Mouse (Mus musculus) mesoderm, embryonic 11.5 days (tissue): ENCODE data around the gene Usp5.
A peak's percentile ranks its signal among the peaks of the same experiment; 100 is the strongest.
"Not testable (repeated sequence)": the region's sequence is repeated elsewhere in the genome, so short reads cannot be mapped to it uniquely, and the experiment has no call there.

ENCODE experiments used
- DNase-seq: peaks from one replicate; pipeline ENCODE4 v3.0.0-alpha.2; 2012; ENCODE audit warnings: low read depth, low spot score

Usp5 gene

DNA sequence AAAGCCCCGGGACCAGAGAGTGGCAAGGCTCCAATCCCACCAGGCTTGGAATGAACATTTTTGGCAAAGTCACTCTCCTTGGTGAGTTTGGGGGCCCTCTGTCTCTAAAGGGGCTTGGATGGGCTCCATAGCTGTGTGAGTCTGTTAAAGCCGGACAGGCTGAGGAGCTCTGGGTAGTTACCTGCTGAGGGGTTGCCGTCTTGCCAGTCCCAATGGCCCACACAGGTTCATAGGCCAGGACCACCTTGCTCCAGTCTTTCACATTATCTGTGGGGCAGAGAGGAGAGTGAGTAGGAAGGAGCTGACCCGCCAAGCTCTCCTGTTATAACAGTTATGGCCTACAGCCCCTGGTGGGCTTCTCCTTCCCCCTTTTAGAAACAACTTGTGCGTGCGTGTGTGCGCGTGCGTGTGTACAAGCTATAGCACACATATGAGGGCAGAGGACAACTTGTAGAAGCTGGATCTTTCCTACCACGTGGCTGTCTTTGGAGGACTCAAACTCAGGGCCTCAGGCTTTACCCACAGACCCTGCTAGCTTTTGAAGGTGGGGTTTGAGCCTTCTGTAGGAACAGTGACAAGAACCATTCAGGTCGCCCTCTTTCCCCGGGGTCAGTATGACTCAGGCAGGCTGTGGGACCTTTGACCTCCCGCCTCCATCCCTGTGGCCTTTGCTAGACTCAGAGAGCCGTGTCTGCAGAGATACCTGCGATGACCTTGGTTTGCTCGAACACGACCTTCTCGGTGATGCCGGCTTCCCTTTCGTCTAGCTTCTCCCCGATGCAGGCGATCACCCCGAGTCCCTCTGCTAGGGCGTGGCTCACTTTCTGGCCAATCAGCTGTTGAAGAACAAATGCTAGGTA lies 17.4 kb downstream of the Usp5 start:
- no peak for DNase-seq

DNA sequence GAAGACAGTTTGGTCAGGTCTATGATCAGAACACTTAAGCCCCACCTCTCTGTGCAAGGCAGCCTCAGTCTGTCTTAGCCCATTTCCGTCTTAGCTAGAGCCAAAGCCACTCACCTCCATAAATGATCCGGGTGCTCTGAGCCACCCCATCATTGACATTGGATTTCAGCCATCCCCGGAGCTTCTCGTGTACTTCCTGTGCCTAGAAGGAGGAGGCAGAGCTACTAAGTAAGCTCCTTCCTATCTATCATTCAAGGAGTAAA lies 17.9 kb downstream of the Usp5 start:
- no peak for DNase-seq

DNA sequence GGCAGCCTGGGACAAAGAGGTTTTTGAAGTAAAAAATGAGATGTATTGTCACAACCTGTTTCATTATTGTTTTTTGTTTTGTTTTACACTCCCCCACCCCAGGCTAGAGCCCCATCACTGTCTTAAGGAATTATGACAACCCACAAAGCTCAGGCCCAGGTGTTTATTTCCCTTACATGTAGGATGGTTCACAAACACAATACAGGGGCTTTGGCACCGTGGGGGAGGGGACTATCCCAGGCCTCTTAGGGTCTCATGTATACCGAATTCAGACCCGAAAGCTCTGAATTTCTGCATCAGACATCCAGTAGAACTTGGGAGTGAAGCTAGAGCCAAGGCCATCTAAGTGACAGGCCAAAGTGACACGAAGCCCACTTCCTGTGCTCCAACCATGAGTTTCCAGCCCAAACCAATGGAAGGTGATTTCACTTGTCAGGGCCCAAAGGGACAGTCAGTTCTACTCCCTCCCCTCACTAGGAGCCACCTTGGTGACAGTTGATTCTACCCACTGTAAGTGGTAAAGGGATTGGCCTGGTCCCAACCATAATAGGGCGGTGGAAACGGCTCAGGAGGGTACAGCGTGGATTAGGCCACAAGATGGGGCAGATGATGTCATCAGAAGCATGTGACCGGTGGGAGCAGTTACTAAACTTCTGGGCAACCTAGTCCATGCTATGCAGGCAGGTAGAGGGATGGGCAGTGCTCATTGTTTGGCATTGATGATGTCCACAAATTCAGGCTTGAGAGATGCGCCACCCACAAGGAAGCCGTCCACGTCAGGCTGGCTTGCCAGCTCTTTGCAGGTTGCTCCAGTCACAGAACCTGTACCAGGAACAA lies 18.5 kb downstream of the Usp5 start:
- not testable (repeated sequence) for DNase-seq

DNA sequence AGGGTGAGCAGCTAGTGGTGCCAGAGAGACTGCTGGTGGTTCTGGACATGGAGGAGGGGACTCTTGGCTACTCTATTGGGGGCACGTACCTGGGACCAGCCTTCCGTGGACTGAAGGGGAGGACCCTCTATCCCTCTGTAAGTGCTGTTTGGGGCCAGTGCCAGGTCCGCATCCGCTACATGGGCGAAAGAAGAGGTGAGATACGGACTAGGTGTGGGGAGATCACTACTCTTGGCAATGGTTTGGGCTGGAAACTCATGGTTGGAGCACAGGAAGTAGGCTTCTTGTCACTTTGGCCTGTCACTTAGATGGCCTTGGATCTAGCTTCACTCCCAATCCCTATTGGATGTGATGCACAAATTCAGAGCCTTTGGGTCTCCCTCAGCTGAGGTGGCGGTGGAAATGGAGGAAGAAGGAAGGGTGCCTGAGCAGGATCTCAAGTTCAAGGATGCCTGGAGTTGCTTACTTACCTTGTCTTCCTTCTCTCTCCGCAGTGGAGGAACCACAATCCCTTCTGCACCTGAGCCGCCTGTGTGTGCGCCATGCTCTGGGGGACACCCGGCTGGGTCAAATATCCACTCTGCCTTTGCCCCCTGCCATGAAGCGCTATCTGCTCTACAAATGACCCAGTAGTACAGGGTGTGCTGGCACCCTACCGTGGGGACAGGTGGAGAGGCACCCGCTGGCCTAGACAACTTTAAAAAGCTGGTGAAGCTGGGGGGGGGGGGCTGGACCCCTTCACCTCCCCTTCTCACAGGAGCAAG lies 19.3 kb downstream of the Usp5 start:
- no peak for DNase-seq

DNA sequence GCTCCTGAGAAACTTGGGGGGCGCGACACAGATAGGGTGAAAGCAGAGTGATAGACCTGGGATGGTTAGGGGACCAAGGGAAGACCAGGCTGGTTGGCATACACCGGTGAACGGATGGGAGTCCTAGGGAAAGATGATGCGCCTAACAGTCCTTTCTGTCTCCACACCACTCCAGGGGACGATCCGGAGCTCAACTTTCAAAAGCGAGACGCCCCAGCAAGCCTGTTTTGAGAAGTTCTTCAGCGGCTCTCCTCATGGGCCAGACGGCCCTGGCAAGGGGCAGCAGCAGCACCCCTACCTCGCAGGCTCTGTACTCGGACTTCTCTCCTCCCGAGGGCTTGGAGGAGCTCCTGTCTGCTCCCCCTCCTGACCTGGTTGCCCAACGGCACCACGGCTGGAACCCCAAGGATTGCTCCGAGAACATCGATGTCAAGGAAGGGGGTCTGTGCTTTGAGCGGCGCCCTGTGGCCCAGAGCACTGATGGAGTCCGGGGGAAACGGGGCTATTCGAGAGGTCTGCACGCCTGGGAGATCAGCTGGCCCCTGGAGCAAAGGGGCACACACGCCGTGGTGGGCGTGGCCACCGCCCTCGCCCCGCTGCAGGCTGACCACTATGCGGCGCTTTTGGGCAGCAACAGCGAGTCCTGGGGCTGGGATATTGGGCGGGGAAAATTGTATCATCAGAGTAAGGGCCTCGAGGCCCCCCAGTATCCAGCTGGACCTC lies 20.1 kb downstream of the Usp5 start:
- peak; percentile 86 for DNase-seq

DNA sequence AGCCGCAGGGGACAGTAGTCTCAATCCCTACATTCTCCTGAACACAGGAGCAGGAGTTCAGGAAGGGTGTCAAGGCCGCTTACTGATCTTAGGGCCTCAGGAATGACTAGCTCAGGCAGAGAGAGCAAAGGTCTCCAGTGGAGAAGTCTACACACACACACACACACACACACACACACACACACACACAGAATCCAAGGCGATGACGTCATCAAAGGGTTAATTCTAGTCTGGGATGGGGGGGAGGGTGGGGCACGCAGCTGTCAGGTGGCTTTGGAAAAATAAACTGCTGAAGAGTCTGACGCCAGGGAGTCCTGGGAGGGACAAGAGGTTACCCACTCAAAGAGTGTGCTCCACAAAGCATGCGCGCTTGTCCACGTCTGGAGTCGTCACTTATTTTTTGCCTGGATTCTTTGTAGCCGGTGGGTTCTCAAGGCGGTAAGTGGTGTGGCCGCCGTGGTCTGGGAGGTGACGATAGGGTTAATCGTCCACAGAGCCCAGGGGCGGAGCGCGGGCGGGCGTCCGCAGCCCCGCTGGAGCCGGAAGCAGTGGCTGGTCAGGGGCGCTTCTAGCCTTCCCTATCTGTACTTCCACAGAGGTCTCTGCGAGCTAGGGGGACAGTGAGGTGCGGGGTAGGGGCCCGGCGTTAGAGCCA lies 20.8 kb downstream of the Usp5 start, which contains the start of gene Spsb2:
Spsb2 (plus strand) TSS at position 304 of the 655 bp plus-strand sequence.
- peak; percentile 77 for DNase-seq

DNA sequence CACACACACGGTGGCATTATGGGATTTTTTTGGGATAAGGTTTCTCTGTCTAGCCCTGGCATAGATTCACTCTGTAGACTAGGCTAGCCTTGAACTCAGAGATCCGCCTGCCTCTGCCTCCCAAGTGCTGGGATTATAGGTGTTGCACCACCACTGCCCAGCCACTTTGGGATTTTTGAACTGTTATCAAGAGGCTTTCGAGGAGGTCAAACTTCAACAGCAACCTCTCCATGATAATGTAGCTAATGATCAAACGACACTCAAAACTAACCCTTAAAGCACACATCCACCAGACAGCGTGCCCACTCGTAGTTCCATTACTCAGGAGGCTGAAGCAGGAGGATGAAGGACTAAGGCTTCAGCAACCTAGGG lies 21.3 kb downstream of the Usp5 start:
- no peak for DNase-seq

DNA sequence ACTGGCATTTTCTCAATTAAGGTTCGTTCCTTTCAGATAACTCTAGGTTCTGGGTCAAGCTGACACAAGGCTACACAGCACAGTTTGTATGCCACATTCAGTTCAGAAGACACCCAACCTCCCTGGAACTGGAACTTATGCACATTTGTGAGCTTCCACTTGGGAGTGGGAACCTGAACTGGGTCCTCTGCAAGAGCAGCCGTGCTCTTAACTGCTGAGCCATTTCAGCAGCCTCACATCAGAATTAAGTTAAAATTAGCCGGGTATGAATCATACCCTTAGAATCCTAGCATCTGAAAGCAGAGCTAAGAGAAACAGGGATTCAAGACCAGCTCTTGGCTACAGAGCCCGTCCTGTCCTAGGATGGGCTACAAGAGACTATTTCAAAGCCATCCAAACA lies 21.9 kb downstream of the Usp5 start:
- DNase-seq: no peak

DNA sequence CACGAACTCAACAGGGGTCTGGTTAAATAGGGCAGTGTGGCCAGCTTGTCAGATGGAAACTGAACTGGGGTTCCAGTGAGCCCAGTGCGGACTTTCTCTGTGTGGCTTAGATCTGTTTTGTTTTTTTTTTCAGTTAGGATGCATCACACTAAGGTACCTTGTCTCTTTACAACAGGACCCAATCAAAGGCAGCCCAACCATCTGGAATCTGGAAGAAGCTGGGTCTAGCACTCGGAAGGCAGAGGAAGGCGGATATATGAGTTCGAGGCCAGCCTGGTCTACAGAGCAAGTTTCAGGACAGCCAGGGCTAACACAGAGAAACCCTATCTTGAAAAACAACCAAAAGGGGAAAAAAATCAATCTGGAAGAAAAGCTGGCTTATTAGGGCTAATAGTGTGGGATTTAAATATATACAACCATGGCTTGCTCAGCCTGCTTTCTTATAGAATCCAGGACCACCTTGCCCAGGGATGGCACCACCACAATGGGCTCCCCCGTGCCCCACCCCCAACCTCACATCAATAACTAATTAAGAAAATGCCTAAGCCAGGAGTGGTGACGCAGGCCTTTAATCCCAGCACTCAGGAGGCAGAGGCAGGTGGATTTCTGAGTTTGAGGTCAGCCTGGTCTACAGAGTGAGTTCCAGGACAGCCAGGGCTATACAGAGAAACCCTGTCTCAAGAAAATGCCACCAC lies 22.7 kb downstream of the Usp5 start:
- no peak for DNase-seq

DNA sequence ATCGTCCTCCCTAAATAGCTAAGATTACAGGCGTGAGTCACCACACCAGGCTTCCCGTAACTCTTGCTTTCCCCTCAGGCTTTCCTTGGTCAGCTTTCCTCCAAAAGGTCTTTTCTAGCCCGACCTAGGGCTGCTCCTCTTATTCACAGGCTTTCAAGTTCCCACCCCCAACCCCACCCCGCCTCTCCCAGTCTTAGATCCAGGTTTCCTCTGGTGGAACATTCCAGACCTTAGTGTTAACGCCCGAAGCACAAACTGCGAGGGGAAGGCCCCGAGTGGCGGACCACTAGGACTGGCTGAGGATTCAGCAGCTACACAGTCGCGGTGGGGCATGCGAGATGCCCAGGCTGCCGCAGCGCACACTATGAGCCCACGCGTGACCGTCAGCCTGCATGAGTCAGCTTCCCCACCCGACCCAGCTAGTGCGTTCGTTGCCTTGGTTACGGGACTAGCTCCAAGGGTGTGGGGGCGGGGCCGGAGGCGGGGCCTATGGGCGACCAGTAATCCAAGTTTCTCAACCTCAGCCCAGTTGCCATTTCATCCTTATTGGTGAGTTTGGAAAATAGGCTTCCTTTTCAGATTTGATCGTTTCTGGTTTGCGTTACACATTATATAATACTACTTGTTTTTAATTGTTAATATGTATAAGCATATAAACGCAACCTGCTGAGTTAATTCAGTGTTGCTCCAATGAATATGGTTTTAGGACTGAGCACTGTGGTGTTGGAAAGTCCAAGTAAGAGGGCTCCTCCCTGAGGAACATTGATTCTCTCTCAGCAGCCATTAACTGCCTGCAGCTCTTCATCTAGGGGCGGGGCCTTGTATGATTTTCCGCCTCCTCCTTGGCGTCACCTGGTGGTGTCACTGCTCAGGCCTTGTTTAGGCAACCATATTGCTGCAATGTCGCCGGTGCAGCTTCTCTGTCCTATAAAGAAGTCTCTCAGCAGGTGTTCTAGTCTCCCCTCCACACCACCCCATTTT lies 23.7 kb downstream of the Usp5 start:
- peak; percentile 91 for DNase-seq

DNA sequence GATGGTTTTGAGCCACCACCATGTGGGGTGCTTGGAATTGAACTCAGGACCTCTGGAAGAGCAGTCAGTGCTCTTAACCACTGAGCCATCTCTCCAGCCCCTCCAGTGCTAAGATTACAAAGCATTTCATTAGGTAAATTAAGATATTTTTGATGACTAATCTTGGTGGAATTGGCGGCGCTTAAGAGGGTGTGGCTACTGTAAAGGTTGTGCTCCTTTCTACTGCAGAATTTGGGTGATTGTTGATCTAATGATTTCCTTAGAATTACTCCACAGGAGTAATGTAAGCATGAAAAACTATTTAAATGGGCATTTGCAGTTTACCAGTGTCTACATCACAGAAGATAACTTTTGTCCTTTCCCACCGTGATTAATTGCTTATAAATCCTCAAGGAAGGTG lies 24.9 kb downstream of the Usp5 start:
- DNase-seq: no peak

DNA sequence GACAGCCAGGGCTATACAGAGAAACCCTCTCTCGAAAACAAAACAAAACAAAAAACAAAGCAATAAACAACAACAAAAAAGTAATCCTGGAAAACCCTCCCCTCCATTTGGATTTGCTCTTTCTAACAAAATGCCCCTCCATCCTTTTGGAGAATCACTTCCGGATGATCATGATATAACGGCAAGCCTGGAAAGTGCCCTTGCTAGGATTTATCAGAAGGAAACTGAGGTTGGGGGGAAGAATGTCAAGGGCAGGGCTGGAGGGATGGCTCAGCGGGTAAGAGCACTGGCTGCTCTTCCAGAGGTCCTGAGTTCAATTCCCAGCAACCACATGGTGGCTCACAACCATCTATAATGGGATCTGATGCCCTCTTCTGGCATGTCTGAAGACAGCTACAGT lies 25.6 kb downstream of the Usp5 start:
- DNase-seq: not testable (repeated sequence)

DNA sequence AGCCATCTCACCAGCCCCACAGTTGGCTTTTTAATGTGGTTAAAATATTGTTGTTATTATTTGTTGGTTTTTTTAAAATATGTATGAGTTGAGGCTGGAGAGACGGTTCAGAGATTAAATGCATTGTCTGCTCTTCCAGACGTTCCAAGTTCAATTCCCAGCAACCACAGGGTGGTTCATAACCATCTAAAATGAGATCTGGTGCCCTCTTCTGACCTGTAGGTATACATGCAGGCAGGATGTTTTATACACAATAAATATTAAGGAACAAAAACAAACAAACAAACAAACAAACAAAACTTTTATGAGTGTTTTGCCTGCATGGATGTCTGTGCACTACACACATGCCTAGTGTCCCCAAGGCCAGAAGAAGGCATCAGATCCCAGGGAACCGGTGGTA lies 26.2 kb downstream of the Usp5 start:
- DNase-seq: no peak

DNA sequence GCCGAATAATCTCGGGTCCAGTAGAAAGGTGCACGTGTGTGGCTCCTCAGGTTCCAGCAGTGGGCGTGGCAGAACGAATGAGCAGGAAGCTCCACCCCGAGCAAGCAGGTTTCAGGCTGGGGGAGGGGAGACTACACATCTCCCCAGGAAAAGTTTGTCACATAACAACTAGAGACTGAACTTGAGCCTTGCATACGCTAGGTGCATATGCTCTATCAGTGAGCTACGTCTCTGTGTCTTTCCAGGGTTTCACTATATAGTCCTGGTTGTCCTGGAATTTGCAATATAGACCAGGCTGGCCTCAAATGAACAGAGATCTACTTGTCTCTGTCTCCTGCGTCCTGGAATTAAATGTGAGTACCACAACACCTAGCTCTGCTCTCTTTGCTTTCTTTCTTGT lies 26.9 kb downstream of the Usp5 start:
- DNase-seq: not testable (repeated sequence)

DNA sequence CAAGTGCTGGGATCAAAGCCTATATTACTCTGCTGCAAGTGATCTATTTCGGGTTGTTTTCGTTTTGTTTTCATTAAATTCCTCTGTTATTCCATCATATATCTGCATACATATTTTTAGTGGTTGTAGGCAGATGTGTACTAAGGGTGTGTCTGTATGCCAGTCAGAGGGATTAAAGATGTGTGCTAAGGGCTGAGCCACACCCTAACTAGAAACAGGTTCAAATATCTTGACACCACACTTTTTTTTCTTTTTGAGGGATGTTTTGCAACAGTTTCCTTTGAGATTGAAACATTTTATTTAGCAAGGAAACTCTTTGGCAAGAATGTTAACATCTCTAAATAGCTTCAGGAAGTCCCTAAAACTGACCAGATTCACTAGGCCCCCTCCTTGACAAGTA lies 33.1 kb downstream of the Usp5 start:
- no peak for DNase-seq

DNA sequence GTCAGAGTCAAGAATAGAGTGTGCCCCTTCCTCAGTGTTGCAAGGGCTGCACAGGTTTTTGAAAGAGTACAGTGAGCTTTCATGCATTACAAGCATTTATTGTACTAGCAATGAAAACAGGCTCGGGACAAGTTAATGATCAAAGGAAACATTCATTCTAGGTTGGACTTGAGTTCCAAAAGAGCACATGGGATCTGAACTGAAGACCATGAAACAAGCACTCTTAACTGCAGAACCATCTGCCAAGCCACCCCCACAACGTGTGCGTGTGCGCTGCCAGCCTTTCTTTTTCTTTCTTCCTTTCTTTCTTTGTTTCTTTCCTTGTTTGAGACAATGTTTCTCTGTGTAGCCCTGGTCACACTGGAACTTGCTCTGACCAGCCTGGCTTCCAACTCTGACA lies 33.5 kb downstream of the Usp5 start:
- no peak for DNase-seq

DNA sequence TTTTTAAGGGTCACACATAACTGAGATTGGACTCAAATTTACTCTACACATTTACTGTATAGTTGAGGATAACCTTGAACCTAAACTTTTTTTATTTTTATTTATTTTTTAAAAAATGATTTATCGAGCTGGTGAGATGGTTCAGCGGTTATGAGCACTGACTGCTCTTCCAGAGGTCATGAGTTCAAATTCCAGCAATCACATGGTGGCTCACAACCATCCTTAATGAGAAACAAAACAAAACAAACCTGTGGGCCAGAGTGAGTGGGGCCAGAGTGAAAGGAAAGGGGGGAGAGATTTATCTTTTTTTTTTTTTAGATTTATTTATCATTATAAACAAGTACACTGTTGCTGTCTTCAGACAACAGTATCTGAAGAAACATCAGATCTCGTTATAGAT lies 37.4 kb downstream of the Usp5 start:
- no peak for DNase-seq

DNA sequence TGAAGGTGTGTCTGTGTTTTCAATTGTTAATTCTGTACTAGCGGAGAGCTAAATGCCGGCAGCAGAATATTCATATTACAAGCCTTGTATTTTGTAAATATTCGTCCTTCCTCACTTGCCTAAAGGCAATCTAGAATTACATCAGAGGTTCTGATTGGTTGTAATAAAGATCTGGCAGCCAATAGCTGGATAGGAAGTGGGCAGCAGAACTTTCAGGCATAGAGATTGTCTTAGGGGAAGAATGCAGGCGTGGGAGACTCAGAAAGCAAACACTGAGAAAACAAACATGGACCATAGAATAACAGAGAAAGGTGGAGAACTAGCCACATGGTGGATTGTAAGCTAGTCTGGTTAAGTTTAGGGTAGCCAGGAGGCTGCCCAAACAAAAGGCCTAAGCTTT lies 39.2 kb downstream of the Usp5 start:
- DNase-seq: no peak

DNA sequence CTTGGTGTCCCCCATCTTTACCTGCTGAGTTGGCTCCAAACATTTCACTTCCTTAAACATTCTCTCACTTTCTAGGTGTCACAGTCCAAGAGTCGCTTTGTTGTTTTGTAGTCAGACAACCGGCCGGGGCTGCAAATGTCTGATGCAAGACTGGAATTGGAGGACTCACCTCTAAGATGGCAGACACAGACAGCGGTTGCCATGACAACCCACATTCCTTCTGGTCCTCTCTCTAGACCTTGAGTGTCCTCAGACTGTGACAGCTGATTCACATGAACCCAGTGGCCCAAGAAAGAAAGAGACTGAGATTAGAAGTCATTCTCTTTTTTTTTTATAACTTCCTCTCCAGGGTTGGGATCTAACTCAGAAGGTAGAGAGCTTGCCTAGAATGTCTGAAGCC lies 39.8 kb downstream of the Usp5 start:
- peak; percentile 26 for DNase-seq
